Comparison of ENCODE assay signal across 21 mouse cellular contexts in genomic region chr14:60304441-60305220, GRCm38 (mm10). TPM values are rescaled to one million over a fixed set of nuclear protein-coding genes. Genes with fewer than 3 reads are reported as not detected.
DNase-seq lines count a peak whose midpoint lies in the region; ATAC-seq and TF ChIP-seq lines count a peak whose summit lies in the region.
"Had no signal": no experiment of that assay in that cellular context is flagged by ENCODE, and none has a peak within 500 bp of the region (broad histone marks: within the 10 kb centered on the region; RNA-seq: fewer than 3 reads in every experiment).

No protein-coding gene starts in this region.

- no peak overlapping the region for H3K4me2 ChIP-seq in lung, embryonic 14.5 days
- H3K4me2 ChIP-seq: embryonic facial prominence, embryonic 13.5 days; heart, embryonic 13.5 days; limb, embryonic 15.5 days; midbrain, embryonic 11.5 days had no signal

- H3K4me3 ChIP-seq in lung, embryonic 14.5 days (ENCODE audit: low read depth, low read length) = no peak overlapping the region
- H3K4me3 ChIP-seq in lung, adult 2 months (replicated peaks; ENCODE audit: extremely low read depth, low read depth, low read length) = no peak overlapping the region
- H3K4me3 ChIP-seq: embryonic facial prominence, embryonic 13.5 days; heart, embryonic 13.5 days; limb, embryonic 15.5 days had no signal

- peak; percentile 70; the same call in 1 of the 2 replicates for ATAC-seq in lung, embryonic 14.5 days (ENCODE audit: insufficient read depth)
- no peak for ATAC-seq in erythroid progenitor cell, adult 5-6 weeks (replicated peaks; ENCODE audit: low FRiP score, poor library complexity, severe bottlenecking)
- ATAC-seq: liver, postnatal 0 days had no signal

- no peaks in the 10 kb centered on the region for H3K9me3 ChIP-seq in lung, embryonic 14.5 days (ENCODE audit: low read depth, low read length)
- H3K9me3 ChIP-seq: embryonic facial prominence, embryonic 13.5 days; heart, embryonic 13.5 days; limb, embryonic 15.5 days had no signal

- 76% methylated on average over 2 of the region's 2 CpGs for WGBS in lung, embryonic 14.5 days
- 79% methylated on average over 2 of the region's 2 CpGs for WGBS in lung, adult 2 months

- TF ChIP-seq CTCF in lung, embryonic 14.5 days (IDR thresholded peaks at IDR 0.05; ENCODE audit: low read depth) = no peak
- TF ChIP-seq CTCF in lung, adult 2 months (IDR thresholded peaks at IDR 0.05; ENCODE audit: insufficient read depth, low read length) = no peak

- intact Hi-C loops in heart, postnatal 36 days (cut with DNase I) = no loop called here

- H3K4me1 ChIP-seq in lung, embryonic 14.5 days (ENCODE audit: insufficient read depth) = peaks cover 6% of the 10 kb centered on the region; the same call in 1 of the 2 replicates
- no peaks in the 10 kb centered on the region for H3K4me1 ChIP-seq in lung, adult 2 months (ENCODE audit: control insufficient read depth, insufficient read depth, low read length)
- H3K4me1 ChIP-seq: embryonic facial prominence, embryonic 13.5 days; heart, embryonic 13.5 days; limb, embryonic 15.5 days had no signal

- H3K9ac ChIP-seq in lung, embryonic 14.5 days = no peak overlapping the region
- H3K9ac ChIP-seq: embryonic facial prominence, embryonic 13.5 days; heart, embryonic 13.5 days; limb, embryonic 15.5 days; liver, postnatal 0 days had no signal

- H3K27me3 ChIP-seq in lung, embryonic 14.5 days (ENCODE audit: insufficient read depth, low read length) = no peaks in the 10 kb centered on the region
- H3K27me3 ChIP-seq: embryonic facial prominence, embryonic 13.5 days; heart, embryonic 13.5 days; limb, embryonic 15.5 days had no signal

- no peak for TF ChIP-seq POLR2A in lung, adult 2 months (IDR thresholded peaks at IDR 0.05; ENCODE audit: borderline replicate concordance, extremely low read depth, low read depth, low read length)

- H3K36me3 ChIP-seq in lung, embryonic 14.5 days (ENCODE audit: insufficient read depth) = peaks cover 25% of the 10 kb centered on the region; the same call in 1 of the 2 replicates

- H3K27ac ChIP-seq in lung, embryonic 14.5 days (ENCODE audit: low read depth) = peak overlapping the region; percentile 31; the same call in 1 of the 2 replicates
- H3K27ac ChIP-seq: embryonic facial prominence, embryonic 13.5 days; heart, embryonic 13.5 days; limb, embryonic 15.5 days had no signal

- peak; percentile 61 for DNase-seq in heart, adult 11 months
- no peak for DNase-seq in heart, postnatal 36 days
- DNase-seq in lung, embryonic 14.5 days = peak; percentile 78
- DNase-seq in lung, adult 2 months = no peak
- DNase-seq in brain, embryonic 18.5 days (ENCODE audit: low read depth, low spot score) = peak; percentile 37
- peak; percentile 32 for DNase-seq in lung, postnatal 14 days
- no peak for DNase-seq in kidney, postnatal 10 days
- DNase-seq: B cell, adult 2 months; cerebellum, adult 18-20 months; gastrocnemius, postnatal 25 days; kidney, adult 11 months; kidney, postnatal 25 days; liver, postnatal 0 days had no signal

RNA-seq across cellular contexts. Expression of gene Mtmr6, which starts 39.6 kb away (rescaled TPM):
- 10 to 100 TPM; 31.4 TPM for total RNA-seq in heart, postnatal 36 days (2021)
- polyA plus RNA-seq in lung, embryonic 14.5 days (2014; fragmentation: Nextera tagmentation; extraction: Ambion mirVana) = 34.0 and 34.9 TPM in 2 replicates
- 20.5 and 30.1 TPM in 2 replicates for polyA plus RNA-seq in lung, adult 2 months (2012; rRNA removed)
- 6.3 and 24.5 TPM in 2 replicates for total RNA-seq in erythroid progenitor cell, adult 5-6 weeks (2015; ENCODE audit: low replicate concordance)
- total RNA-seq in erythroid progenitor cell, adult 5-6 weeks (2017; ENCODE audit: low replicate concordance) = 20.0 and 24.4 TPM in 2 replicates

RNA-seq across cellular contexts. Expression of gene Gm49336, which starts 53.3 kb away (rescaled TPM):
- total RNA-seq in heart, postnatal 36 days (2021) = 10 to 100 TPM; 28.4 to 30.9 TPM
- 62.2 and 65.8 TPM in 2 replicates for polyA plus RNA-seq in lung, embryonic 14.5 days (2014; fragmentation: Nextera tagmentation; extraction: Ambion mirVana)
- 13.7 and 13.9 TPM in 2 replicates for polyA plus RNA-seq in lung, adult 2 months (2012; rRNA removed)
- total RNA-seq in erythroid progenitor cell, adult 5-6 weeks (2015; ENCODE audit: low replicate concordance) = 55.9 and 69.2 TPM in 2 replicates
- 64.8 and 106 TPM in 2 replicates for total RNA-seq in erythroid progenitor cell, adult 5-6 weeks (2017; ENCODE audit: low replicate concordance)

RNA-seq across cellular contexts. Expression of gene Nupl1, which starts 53.4 kb away (rescaled TPM):
- not detected for total RNA-seq in heart, postnatal 36 days (2021)
- polyA plus RNA-seq in lung, embryonic 14.5 days (2014; fragmentation: Nextera tagmentation; extraction: Ambion mirVana) = not detected in 2 replicates
- polyA plus RNA-seq in lung, adult 2 months (2012; rRNA removed) = 0.03 and 0.09 TPM in 2 replicates
- total RNA-seq in erythroid progenitor cell, adult 5-6 weeks (2015; ENCODE audit: low replicate concordance) = not detected in 2 replicates
- not detected in 2 replicates for total RNA-seq in erythroid progenitor cell, adult 5-6 weeks (2017; ENCODE audit: low replicate concordance)
- total RNA-seq: adrenal gland, adult 18-20 months; gastrocnemius, postnatal 25 days; hematopoietic stem cell, adult 5-6 weeks had no signal
- polyA plus RNA-seq: embryonic facial prominence, embryonic 13.5 days; heart, embryonic 13.5 days; limb, embryonic 15.5 days; liver, postnatal 0 days; spleen, adult 2 months had no signal

Comparison
In these comparisons a context has a peak if more than half of its experiments do, and no peak if none do; other contexts are left out.
1. DNase-seq: peak in heart, adult 11 months (single experiment), lung, embryonic 14.5 days (single experiment), brain, embryonic 18.5 days (single experiment) and lung, postnatal 14 days (single experiment); none in heart, postnatal 36 days (0 of 2), lung, adult 2 months (single experiment) and kidney, postnatal 10 days (single experiment).